Mouse (Mus musculus) right cerebral cortex, adult 18-20 months (tissue): ENCODE measurements around the gene Nme4.
"Not testable (repeated sequence)": the region's sequence is repeated elsewhere in the genome, so short reads cannot be mapped to it uniquely, and the experiment has no call there.

Experiments used
- DNase-seq: peaks from one replicate; pipeline ENCODE4 v3.0.0; 2022; ENCODE audit warnings: mixed read lengths

The Nme4 gene

GRCm38 (mm10) chr17:26095121-26095740 lies at the start of gene Nme4:
Gene Nme4, minus strand, starts transcription at chr17:26095602.
- DNase-seq = peak; percentile 76

GRCm38 (mm10) chr17:26143386-26143785 lies 48.0 kb upstream of the Nme4 start:
- no peak for DNase-seq

- no peak for DNase-seq
Observed at GRCm38 (mm10) chr17:26142796-26143195, 47.4 kb upstream of the Nme4 start.

DNA sequence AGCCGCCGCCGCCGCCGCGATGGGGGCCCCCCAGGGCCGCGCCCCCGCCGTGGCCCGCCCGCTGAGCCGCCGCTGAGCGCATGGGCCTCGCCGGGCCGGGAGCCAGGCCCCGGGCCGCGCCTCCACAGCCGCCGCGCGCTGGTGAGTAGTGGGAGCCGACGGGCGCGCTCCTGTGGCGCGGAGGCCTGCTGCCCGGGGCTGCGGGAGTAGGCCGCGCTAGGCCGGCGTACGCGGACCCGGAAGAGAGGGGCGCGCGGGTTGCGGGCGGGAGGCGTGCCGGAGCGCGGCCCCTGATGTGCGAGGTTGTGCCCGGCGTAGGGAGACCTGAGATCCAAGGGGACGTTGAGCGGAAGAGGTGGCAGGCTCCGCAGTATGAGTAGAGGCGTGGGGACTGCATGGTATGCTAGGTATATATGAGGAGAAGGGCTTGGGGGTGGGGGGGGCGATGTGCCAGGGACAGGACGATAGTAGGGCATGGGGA lies 43.5 kb upstream of the Nme4 start:
- DNase-seq = no peak

DNA sequence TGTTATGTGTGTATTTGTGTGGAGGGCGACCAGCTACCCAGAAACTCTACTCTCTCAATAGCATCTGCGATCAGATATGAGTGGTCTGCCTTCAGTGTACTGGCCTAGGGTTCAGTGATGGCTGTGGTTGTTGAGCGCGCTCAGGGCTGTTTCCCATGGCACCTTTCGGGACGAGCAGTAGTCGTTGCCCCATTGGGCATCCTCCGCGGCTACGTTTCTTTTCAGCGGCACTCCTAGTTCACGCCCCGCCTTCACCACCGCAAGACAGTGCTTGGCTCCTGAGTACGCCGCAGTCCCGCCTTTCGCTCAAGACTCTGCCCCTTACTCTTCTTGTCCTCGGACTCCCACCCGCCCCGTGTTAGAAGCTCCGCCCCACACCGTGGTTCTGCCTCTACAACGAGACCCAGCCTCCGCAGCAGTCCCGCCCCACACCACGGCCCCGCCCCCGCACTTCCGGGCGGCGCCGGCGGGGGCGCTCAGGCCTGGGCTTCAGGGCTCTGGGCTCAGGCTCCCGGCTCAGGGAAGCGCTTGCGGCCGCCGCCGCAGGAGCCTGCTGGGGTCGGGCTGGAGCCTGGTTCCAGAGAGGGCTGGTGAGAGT lies 42.9 kb upstream of the Nme4 start, which contains the start of gene Axin1:
TSS of gene Axin1 (plus strand) at position 450 of the 598 bp plus-strand sequence.
- DNase-seq = peak; percentile 96

GRCm38 (mm10) chr17:26137751-26138130 lies 42.3 kb upstream of the Nme4 start:
- DNase-seq = no peak

DNA sequence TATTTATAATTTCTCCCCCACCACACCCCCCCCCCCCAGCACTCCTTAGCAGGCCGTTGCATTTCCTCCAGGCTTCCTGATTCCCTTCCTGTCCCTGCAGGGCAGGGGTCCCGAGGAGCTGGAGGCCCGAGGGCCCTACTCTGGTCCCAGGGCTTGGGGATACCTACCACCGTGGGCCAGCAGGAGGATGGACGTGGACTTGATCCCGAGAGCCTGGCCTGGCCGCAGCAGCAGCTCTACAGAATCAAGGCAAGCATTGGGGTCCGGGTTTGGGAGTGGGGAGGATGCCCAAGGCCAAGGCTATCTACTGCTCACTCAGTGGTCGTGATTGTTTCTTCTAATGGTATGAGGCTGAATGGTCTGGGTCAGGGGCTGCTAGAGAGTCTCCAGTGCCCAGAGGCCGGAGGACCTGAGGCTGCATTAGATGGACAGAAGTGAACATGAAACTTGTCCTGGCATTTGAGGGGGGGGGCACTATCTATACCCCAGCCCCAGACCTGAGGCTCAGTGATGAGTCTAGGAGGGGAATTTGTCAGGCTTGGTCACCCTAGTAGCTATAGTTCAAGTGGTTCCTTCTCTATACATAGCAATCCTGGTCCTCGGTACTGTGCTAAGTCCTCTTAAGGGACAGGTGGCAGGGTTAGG lies 41.8 kb upstream of the Nme4 start:
- DNase-seq = no peak

- no peak for DNase-seq
Observed at GRCm38 (mm10) chr17:26131856-26132853, 36.8 kb upstream of the Nme4 start.

DNA sequence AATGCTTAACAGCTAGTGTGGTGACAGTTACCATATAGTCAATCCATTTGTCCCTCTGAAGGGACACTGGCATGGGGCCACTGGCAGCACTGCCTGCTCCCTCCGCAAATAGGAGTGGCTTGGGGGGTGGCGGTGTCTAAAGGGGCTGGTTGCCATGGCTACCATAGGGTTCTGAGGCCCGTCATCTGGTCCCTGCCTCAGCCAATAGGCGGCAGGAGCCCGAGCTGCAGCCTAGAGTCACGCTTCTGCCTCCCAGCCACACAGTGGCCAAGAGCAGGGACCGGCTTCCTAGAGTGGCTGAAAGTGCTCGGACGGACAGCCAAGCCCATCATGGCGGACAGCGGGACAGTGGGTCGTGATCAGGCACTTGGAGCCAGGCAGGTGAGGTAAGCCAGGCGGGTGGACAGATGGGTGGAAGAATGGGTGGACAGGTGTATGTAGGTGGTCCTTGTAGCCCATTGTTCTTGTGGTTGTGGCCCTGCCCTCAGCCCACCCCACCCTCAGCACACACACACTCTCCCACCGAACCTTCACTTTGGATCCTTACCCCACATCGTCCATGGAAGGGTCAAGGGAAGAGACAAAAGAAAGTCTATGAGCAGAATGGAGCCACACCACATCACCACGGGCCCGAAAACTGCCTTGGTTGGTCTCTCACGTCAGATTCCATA lies 35.8 kb upstream of the Nme4 start:
- DNase-seq = no peak

DNA sequence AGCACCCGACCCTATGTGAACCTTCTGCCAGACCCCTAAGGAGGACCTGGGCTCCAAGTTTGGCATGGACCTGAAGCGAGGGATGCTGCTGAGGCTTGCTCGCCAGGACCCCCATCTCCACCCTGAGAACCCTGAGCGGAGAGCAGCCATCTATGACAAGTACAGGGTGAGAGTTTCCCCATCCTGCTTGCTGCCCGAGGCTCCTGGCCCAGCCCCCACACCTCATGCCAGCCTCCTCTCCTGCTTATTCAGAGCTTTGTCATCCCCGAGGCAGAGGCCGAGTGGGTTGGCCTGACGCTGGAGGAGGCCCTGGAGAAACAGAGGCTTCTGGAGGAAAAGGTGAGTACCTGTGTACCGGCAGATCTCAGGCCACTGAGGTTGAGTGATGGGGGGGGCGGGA lies 29.8 kb upstream of the Nme4 start:
- no peak for DNase-seq

GRCm38 (mm10) chr17:26124560-26124959 lies 29.2 kb upstream of the Nme4 start:
- no peak for DNase-seq

DNA sequence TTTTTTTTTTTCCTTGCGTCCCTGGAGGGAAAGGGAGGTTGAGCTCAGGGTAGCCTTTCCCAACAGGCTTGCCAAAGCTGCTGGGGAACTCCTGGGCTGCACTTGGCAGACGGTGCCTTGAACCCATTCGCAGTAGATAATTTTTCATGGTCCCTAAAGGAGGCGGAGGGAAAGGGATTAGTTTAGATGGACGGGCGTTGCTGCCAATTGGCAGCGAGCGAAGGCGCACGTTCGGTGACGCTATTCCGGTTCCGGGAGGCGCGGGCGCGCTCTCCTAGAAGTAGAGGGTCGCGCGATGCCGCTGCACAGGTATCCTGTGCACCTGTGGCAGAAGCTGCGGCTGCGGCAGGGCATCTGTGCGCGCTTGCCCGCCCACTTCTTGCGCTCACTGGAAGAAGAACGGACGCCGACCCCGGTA lies 27.9 kb upstream of the Nme4 start, which contains the start of gene Mrpl28:
TSS of gene Mrpl28 (plus strand) at position 234 of the 418 bp plus-strand sequence.
- peak; percentile 92 for DNase-seq

GRCm38 (mm10) chr17:26122431-26123140 lies 27.2 kb upstream of the Nme4 start:
- DNase-seq = no peak

DNA sequence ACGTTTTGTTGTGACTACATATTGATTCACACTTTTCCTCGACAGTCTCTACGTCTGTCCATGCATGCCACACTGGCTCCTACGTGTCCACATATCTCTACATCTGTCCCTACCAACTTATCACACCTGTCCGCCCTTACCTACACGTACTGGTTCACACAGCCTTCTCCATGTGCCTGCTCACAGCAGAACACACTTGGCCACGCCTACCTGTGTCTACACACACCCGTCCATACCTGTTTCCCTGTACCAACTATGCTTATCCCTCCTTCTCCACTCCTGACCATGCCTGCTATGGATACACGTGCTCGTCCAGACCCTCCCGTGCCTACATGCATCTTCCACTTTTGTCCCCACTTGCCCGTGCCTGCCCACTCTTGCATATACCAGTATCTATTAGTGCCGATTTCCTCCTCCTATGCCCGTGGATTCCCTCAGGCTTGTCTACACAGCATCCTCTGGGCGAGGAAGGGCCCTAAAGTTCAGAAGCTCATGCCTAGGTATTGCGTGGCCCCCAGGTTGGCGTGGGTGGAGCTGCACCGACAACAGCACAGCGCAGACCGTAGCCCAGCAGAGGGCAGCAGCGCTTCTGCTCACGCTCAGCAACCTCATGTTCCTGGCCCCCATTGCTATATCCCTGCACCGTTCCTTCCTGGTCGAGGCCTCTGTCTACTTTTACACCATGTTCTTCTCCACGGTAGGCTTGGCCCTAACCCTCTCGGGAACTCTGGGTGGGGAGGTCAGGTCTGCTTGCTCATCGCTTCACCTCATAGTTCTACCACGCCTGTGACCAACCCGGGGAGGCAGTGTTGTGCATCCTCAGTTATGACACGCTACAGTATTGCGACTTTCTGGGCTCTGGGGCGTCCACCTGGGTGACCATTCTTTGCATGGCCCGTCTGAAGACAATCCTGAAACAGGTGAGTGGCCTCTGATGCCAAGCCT lies 24.6 kb upstream of the Nme4 start:
- peak; percentile 62 for DNase-seq

GRCm38 (mm10) chr17:26116503-26117258 lies 21.3 kb upstream of the Nme4 start:
- no peak for DNase-seq

DNA sequence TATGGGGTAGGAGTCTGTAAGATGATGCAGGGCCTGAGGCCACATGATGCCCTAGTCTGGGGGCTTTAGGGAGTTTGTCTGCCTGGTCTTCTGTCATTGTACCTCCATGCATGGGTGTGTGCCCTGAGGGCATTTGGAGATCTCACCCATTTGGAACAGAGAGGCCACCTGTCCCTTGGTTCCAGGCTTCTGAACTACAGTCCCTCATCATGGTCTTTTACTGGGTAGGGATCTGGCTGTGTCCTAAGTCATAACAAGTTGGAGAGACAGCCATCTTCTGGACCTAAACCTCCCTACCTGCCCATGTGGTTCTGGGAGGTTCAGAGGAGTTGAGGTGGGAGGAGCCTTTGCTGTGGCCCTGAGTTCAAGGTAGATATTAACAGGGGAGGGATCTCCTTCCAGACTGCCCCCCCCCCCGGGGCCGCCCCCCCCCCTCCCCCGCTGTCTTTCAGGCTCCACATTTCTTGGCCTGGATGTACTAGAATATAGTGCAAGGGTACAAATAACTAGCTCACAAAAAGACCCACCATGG lies 20.6 kb upstream of the Nme4 start:
- no peak for DNase-seq

DNA sequence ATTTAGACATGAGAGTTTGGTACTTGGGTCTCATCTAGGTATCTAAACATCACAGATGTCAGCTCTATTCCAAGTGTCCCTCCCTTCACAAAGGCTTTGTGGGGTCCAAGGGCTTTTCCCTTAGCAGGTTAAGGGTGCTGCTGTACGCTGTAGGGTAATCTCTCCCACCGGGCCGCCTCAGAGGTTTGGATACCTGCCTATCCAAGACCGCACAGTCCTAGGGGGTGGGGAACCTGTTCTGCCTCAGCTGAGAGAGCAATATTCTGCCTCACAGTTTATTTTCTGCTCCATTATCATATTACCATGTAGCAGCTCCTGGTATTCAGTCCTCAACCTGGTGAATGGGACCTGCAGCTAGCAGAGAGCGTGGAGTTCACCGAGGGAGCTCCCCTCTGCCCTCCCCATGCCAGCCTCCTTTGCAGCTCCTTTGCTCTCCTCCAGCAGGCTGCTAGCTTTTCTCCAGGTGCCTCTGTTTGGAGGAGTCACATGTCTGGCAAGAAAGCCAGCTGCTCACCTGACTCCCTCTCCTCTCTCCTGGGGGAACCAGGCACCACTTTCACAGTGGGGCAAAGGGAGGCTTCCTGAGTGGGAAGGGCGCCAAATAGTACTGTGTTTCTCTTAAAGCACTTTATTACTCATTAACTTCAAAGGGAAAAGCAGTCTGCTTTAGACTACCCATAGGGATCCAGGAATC lies 19.9 kb upstream of the Nme4 start:
- DNase-seq = no peak

- DNase-seq = not testable (repeated sequence)
Observed at GRCm38 (mm10) chr17:26114461-26114860, 19.1 kb upstream of the Nme4 start.

DNA sequence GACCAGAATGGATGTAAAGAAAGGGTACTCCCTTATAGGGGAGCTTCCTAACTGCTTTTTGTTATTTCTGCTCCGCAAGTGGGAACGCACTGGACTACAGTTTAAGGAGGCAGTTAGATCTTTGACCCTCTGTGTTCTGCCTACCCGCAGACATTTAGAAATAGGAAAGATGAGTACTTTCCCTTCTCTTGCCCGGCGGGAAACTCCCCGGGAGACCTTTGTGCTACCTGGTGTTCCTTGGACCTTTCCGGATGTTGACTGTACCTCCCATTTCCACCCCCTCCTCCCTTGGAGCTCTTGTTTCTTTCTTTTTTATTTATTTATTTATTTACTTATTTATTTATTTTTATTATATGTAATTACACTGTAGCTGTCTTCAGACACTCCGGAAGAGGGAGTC lies 18.7 kb upstream of the Nme4 start:
- DNase-seq = no peak
